Mouse (Mus musculus) cerebellum, adult 9-11 months (tissue): ENCODE results near the gene Suz12.
"Not testable (repeated sequence)": the region's sequence is repeated elsewhere in the genome, so short reads cannot be mapped to it uniquely, and the experiment has no call there.

Experiments used
- DNase-seq: peaks from one replicate; pipeline ENCODE4 v3.0.0; 2022

Suz12 gene

DNA sequence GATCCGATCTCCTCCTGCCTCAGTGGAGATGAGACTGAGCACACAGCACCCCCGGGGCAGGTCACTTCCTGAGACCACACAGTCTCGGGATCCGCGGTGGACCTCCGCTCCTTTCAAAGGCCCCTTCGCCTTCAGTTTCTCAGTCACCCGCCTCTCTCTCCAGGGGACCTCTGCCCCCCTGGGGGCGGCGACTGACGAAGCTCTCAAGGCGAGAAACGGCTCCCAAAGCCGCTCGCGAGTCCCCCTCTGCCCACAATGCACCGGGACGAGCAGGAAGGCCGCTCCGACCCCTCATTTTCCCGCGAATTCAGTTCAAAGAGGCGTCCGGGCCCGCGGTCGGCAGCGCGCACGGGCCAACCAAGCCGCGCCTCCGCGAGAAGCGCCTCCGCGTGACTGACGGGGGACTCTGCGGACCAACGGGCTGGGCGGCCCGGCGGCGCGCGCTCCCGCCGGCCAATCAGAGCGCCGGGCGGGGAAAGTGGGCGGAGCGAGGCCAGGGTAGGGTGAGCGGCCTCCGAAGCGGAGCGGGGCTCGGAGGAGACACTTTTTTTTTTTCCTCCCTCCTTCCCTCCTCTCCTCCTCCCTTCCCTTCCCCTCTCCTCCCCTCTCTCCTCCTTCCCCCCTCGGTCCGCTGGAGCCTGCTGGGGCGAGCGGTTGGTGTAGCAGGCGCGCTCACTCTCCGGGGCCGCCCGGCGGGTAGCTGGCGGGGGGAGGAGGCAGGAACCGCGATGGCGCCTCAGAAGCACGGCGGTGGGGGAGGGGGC lies at the start of gene Suz12:
Suz12 (plus strand) TSS at position 515 of the 764 bp plus-strand sequence.
- DNase-seq, result peak; percentile 96

DNA sequence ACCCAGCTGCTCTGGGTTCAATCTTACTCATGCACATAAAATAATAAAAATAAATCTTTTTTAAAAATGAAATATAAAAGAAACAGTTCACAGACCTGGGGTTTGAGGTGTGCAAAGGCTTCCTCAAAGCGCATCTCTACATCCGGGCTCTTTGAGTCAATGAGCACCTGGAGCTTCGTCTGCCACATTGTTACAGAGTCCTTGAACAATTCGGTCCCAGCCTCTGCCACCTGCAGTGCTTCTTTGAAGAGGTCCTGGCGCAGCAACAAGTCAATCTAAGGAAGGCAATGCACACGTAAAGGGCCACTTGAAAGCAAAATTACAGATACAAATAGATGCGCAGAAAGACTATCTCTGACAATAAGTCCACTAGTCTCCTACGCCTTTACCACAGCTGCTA lies 49.8 kb upstream of the Suz12 start:
- DNase-seq, result no peak

DNA sequence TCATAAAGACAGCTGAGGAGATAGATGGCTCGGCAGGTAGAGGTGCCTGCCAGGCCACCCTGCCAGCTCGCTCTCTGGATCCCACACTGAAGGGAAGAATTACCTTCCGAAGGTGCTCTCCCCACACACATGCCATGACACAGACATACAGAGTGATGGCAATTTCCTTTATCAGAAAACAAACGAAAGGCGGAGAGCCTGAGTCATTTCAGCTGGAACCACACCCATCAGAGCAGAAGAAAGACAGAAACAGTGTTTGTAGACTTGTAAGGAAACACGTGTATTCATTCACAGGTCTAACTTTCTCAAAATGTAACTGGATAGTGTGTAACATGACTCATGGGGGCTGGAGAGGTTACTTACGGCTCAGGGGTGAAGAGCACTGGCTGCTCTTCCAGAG lies 49.3 kb upstream of the Suz12 start:
- DNase-seq, result no peak

DNA sequence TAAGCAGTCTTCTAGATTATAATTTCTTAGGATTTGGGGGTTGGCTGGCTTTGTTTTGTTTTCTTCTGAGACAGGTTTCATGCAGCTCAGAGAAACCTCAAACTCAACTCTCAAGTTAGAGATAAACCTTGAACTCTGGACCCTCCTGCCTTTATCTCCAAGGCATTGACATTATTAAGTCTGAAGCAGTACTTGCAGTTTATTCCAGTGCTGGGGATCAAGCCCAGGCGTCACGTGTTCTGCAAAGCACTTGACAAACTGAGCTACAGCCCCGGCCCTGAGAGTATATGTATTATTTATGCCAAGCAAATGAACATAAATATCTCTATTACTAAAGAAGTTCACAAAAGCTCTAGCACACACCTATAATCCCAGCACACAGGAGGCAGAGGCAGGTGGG lies 45.6 kb upstream of the Suz12 start:
- no peak for DNase-seq

DNA sequence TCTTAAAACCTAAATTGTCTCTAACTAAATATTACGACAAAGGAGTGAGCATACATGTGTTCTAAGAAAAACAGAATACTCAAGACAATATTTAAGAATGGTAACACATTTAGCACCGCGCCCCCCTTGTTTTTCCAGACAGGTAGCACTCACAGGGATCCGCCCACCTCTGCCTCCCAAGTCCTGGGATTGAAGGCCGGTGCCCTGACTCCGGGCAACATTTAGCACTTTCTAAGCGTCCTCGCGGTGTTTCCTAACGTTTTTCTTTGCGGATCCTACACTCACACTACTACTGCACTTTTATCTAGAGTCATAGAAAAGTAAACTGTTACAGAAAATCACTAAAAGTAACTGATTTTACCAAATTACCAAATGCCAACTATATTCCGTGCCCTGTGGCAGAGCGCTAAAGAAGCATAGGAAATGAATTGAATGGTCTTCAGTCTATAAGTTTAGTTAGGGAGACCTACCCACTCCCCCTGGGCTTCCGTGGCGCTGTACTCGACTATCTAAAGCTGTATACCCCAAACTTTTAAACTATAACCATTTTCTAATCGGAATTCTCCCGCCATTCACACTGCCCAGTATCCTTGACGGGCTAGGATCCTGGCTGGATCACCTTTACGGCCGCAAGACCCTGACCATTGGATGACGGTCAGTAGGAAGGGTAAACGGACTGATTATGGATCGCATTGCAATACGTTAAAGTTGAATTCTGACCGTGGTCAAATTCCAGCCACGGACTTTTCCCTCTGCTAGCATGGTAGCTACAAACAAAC lies 31.4 kb upstream of the Suz12 start:
- DNase-seq, result no peak

DNA sequence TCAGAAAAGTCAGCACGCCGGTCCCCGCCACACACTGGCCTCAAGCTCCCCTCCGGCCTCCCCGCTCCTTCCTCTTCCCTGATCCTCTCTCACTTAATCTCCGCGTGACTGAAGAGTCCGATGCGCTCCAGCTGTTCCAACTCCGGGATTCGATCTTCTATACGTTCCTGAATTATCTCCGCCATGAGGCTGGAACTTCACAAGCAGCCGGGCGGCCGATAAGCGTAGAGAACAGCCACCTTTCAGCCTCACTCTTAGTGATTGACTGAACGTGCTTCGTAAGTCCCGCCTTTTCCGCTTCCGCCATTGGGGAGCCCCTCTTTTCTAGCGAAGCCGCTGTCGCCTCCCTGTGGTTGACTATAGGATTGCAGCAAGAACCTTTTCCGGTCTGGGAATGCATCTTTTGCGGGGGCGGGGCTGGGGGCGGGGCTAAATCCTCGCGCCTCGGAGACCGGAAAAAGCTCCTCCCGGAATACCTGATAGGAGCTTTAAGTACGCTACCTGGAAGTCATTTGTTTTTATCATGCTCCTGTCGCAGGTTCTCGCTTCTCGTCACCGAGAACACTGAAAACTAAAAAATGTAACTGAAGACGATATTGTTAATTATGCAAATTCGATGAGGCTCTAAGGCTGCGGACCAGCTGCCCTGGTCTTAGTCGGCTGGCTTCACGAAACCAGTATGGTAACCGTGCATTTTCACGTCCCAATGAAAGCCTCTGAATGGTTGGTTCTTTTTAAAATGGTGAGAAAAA lies 30.6 kb upstream of the Suz12 start, which contains the start of gene Utp6:
Utp6 (minus strand) TSS at position 266 of the 752 bp plus-strand sequence.
- peak; percentile 98 for DNase-seq

DNA sequence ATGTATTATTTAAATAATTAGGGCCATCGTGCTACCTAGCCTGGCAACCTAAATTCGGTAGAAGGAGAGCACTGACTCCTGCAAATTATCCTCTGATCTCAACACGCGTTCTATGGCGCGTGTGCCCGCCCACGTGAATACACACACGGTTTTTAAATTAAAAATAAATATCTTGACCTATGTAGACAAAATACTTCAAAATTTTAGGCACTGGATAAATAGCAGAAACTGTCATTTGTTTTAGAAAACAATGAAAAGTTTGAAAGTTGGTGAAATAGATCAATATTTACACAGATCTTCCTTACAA lies 30.1 kb upstream of the Suz12 start:
- no peak for DNase-seq

DNA sequence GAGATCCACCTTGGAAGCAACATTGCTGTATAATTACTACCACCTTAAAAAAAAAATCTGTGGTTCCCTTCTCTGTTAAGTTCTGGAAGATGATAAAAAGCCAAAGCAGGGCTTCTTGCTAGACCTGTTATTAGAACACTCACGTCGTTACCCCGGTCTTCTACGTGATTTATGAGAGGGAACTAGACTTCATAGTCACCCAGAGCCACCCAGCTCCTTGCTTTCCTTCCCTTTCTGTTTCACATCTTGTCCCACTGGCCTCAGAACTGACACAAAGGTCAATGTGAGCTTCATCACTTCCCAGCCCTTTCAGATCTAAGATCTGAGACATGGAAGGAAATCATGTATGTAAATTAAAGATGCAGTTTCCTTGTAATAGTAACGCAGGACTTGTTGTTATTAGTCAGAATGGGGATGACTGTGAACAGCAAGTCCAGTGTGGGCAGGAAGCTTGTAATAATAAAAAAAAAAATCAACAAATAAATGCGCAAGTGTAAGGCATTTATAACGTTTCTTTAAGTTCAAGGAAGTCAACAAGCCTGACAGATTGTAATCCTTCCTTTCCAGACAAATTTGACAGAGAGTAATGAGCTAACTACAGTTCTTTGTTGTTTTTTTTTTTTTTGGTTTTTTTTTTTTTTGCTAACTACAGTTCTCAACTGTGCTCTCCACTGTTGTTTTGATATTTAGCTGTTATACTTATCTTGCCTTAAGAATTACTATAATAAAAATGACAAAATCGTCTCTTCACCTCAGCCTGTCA lies 29.5 kb upstream of the Suz12 start:
- no peak for DNase-seq

DNA sequence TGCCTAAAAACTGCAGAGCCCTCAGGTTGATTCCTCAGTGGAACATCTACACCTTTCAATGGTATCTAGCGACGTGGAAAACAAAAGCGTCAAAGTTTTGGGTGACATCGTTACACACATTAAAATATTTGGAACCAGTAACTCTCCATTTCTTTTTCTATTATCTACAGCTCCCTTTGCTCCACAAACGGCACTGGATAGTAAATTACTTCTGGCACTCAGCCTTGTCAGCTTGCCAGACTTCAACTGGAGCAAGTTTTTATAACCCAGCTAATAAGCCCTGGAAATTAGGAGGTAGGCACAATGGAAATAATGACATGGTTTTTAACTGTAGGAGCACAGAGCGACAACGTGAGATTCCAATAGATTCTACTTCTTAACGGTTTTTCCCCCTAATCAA lies 27.0 kb upstream of the Suz12 start:
- DNase-seq, result no peak

DNA sequence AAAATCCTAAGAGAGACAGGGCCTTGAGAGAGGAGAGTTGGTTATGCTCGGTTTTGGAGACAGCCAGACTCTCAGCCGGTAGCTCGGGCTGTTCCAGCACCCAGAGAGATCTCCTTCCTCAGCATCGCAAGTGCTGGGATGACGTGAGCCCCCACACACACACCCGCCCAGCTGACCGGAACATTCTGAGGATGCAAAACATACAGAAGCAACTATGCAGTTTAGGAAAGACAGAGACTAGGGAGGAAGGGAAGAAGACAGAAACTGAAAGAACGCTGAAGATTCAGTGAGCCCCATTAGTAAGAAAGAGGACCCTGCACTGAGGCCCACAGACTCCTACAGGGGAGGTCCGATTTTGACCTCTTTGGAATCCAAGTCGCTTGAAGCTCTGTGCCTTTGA lies 25.2 kb upstream of the Suz12 start:
- DNase-seq, result no peak

DNA sequence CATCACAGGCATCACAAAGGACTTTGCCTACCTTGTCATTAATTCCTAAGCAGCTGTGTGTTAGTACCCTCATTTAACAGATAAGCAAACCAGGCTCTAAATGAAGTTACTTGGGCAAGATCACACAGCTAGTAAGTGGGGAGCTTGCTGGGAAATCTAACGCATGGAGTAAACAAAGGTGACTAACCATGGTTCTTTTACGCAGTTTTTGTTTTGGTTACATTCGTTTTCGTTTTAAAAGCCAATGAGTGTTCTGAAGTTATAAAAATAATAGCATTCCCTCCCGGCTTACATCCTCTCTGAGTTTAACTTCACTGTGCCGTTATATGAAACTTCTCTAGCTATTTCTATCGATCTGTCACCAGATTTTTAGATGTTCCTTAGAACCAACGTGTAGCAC lies 19.8 kb upstream of the Suz12 start:
- no peak for DNase-seq

DNA sequence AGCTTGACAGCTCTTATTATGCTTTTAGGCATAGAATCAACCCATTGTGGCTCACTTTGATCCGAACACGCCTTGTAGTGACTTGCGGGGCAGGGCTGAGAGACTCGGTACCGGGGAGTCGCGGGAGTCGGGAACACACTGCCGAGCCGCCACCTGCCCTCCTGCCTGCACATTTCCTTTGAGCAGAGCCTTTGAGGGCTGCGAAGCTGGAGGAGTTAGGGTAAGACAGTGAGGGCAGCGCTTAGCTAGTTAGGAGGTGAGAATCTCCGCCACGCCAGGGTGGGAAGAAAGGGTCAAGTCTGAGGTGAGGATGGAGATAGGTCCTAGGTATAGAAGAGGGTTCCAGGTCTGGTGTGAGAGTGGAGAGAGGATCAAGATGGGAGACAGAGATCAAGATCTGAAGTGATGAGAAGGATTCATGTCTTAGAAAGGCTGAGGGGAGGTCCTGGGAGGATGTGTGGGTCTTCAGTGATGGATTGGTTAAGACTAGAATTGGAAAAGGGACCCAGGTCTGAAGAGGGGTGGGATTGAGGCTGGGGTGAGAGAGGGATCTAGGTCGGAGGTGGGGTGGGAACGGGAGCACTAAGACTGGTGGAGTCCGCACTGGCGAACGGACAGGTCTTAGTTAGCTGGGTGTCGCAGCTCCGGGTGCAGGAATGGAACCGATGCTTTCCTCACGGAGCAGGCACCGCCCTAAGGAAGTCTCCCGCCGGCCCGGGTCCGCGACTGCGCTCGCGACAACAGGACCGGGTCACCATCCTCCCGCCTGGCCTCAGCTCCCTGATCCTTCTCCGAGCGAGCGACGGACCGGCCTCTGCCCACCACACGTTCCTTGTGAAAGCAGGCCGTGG lies 19.1 kb upstream of the Suz12 start:
- DNase-seq, result peak; percentile 48

DNA sequence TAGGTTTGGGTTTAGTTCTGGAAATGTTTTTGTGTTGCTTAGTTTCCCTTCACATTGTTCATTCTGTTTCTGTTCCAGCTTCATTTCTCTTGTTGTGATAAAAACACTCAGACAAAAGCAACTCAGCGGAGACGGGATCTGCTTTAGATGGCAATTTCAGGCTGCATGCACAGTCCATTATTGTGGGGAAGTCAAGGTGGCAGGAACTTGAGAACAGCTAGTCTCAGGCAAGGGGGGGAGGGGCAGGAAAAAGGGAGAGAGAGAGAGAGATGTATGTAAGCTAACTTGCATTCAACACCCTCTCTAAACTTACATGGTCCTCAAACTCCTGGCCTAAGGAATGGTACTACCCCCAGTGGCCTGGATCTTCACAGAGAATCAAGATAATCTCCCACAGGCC lies 17.5 kb upstream of the Suz12 start:
- DNase-seq, result no peak

DNA sequence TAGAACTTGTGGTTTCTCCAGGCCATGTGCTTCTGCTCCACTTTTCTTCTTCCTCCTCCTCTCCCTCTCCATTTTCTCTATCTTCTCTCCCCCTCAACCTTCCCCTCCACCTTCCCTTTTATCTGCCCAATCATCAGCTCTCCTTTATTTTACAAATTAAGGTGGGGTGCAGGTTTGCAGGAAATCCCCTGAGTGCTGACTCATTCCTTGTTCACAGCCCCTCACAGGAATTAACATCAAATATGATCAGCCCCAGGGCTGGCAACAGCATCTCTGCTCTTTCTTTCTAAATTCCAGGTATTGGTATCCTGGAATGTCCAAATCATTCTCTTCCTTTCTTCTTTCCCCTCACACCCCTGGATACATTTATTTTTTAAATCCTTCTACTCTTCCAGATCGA lies 16.7 kb upstream of the Suz12 start:
- DNase-seq, result no peak

DNA sequence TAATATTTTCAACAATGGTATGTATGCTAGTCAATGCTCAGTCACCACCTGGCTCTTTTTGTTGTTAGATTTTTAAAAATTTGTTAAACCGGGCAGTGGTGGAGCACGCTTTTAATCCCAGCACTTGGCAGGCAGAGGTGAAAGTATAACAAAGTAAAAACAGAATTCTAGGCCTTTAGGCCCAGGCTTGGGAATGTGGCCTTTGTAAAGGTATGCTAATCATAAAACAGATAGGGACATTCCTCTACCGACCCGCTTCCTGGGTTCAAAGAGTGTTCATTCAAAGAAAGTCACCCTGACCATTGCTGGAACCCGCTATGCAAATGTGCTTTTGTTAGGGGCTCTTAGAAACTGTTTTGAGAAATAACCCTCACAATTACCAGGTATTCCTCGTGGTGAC lies 16.3 kb upstream of the Suz12 start:
- DNase-seq, result not testable (repeated sequence)

DNA sequence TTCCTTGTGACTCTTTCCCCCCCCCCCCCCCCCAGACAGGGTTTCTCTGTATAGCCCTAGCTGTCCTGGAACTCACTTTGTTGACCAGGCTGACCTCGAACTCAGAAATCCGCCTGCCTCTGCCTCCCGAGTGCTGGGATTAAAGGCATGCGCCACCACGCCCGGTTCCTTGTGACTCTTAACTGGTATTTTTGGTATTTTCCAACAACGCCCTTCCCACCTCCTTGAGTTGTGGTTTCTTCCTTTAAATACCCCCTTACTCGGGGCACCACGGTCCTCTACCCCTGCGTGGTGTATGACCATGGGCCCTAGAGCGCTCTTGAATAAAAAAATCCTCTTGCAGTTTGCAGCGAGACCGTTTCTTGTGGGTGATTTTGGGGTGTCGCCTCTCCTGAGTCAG lies 15.8 kb upstream of the Suz12 start:
- not testable (repeated sequence) for DNase-seq

DNA sequence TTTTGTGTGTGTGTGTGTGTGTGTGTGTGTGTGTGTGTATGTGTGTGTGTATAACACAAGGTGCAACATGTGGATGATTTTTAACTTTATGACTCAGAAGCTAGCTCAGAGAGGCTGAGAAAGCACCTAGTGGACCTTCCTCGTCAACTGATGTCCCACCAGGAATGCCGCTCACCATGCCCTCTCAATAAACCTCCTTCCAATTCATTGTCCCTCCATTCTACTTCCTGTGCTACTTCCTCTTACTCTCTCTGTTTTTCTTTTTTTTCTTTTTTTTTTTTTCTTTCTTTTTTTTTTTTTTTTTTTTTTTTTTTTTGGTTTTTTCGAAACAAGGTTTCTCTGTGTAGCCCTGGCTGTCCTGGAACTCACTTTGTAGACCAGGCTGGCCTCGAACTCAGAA lies 15.2 kb upstream of the Suz12 start:
- DNase-seq, result not testable (repeated sequence)

DNA sequence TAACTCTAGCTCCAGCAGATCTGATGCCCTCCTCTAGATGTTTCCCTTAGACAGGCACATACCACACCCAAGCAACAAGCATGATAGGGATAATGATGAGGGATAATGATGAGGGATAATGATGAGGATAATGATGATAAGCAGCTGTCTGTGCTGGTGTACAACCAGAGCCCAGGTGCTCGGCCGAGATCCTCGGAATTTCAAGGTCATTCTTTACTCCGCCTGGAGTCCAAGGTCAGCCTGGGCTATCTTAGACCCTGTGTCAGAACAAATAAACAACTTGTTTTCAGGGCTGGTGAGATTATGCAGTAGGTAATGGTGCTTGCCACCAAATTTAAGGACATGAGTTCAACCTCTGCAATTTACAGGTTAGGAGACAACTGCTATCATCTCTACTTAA lies 6.0 kb upstream of the Suz12 start:
- DNase-seq, result no peak

DNA sequence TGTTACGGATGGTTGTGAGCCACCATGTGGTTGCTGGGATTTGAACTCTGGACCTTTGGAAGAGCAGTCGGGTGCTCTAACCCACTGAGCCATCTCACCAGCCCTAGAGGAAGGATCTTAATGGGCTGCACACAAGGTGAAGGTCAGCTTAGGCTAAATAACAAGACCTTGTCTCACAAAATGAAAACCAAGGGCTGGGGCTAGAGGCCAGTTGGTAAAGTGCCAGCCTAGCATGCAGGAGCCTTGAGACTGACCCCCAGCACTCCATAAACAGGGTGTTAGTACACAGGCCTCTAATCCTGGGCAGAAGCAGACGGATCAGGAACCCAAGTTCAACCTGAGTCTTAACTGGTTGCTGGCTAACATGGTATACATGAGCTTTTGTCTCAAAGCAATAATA lies 5.0 kb upstream of the Suz12 start:
- DNase-seq, result no peak

DNA sequence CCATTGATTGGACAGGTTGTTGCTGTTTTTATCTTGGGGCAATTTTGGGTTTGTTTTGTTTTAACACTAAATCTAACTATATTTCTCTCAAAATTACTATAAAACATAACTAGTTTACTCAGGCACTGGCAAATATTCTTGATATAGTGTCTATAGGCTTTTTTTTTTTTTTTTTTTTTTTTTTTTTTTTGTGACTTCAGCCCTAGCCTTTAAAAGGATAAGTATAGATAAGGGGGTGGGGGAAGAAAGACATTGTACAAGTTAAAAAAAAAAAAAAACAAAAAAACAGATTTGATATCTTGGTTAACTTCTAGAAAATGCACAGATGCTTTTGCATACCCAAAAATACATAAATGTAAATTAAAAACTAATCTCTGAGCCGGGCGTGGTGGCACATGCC lies 2.8 kb upstream of the Suz12 start:
- DNase-seq, result no peak

DNA sequence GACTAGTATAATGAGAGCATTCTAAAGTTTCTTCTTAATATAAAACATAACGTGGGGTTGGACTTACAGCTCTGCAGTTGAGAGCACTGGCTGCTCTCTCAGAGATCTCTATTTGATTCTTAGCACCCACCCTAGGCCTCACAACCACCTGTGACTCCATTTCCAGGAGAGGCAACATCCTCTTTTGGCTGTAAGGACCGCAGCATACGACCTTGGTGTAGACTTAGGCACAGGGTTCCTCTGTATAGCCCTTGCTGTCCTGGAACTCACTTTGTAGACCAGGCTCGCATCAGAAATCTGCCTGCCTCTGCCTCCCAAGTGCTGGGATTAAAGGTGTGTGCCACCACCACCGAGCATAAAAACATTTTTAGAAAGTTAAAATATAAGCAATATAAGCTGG lies 1.3 kb upstream of the Suz12 start:
- peak; percentile 25 for DNase-seq

DNA sequence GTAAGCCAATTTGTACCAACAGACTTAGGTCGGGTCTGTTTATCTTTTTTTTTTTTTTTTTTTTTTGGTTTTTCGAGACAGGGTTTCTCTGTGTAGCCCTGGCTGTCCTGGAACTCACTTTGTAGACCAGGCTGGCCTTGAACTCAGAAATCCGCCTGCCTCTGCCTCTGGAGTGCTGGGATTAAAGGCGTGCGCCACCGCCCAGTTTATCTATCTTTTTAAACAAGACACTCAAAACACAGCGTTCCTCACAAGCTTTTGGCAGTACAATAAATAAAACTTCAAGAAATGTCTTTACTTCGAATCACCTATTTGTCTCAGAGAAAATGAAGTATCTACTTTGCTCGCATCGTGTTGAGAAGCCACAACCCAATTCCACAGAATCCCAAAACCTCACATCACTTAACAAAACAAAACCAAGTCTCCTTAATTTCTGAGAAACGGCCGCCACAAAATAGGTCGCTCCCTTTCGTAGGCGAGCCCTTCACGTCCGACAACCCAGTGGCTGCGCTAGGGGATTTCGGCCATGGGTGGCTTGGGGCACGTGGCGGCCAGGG lies 793 bp upstream of the Suz12 start:
- DNase-seq, result no peak
